Mouse (Mus musculus): ENCODE results near the gene Cry2. TPM values are rescaled to one million over a fixed set of nuclear protein-coding genes. Genes with fewer than 3 reads are reported as not detected.
A peak's percentile ranks its signal among the peaks of the same experiment; 100 is the strongest.

Gene Cry2
- polyA plus RNA-seq, 1 experiment = 8.4 TPM

DNA sequence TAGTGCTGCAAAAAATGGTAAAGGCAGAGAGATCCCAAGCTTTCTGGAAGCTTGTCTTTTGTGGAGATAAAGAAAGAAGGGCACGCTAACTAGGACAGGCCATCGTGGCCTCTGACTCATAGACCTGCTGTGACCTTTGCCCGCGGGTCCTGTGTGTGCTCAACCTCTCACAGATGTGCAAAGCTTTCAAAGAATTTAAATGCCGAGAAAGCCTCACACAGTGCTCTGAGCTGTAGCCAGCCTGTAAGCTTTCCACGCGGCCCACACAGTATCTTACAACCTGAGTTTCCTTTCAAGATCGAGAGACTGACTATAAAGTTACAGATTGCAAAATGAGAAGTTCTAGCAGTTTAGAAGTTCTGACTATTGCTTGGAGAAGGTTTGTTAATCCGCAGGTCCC lies 12.0 kb upstream of the Cry2 start:
- peaks cover 4% of the 10 kb centered on the region; the same call in 1 of the 2 replicates for H3K4me1 ChIP-seq (ENCODE audit: control insufficient read depth, insufficient read depth, insufficient read length)
- DNase-seq (ENCODE audit: low read depth in 1 of 2, low spot score in 2 of 2) = no peak
- no peak overlapping the region for H3K27ac ChIP-seq (ENCODE audit: insufficient read depth, low read length)
- H3K27me3 ChIP-seq (ENCODE audit: control insufficient read depth, insufficient read depth, low read length) = no peaks in the 10 kb centered on the region
- H3K36me3 ChIP-seq (ENCODE audit: control insufficient read depth, insufficient read depth, low read length) = no peaks in the 10 kb centered on the region
- H3K4me3 ChIP-seq (ENCODE audit: extremely low read depth, insufficient read depth, insufficient read length) = no peak overlapping the region
- 67% methylated on average over 9 of the region's 9 CpGs for WGBS
- TF ChIP-seq CTCF (IDR thresholded peaks at IDR 0.05; ENCODE audit: extremely low read depth, insufficient read depth, insufficient read length, insufficient replicate concordance) = no peak
- TF ChIP-seq POLR2A (IDR thresholded peaks at IDR 0.05; ENCODE audit: low read depth, low read length) = no peak

DNA sequence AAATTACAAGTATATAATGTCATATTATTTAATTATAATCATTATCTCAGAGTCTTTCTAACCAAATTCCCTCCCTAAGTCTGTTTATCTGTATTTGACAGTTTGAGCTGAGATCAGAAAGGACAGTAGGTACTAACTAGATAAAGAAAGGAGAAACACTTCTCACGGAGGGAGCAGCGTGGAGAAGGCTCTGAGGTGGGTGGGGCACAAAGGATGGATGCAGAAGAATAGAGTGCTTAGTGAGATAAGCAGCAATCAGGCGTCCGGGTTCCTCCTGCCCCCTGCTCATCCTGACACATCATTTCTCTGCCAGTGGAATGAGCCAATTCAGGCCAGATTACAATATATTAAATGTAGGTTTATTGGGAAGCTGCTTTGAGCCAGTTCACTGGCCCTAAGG lies 10.5 kb upstream of the Cry2 start:
- no peak for DNase-seq (ENCODE audit: low read depth in 1 of 2, low spot score in 2 of 2)
- peaks cover 4% of the 10 kb centered on the region; the same call in 1 of the 2 replicates for H3K4me1 ChIP-seq (ENCODE audit: control insufficient read depth, insufficient read depth, insufficient read length)
- TF ChIP-seq POLR2A (IDR thresholded peaks at IDR 0.05; ENCODE audit: low read depth, low read length) (no peak), CTCF (IDR thresholded peaks at IDR 0.05; ENCODE audit: extremely low read depth, insufficient read depth, insufficient read length, insufficient replicate concordance) (no peak)
- H3K27me3 ChIP-seq (ENCODE audit: control insufficient read depth, insufficient read depth, low read length) = no peaks in the 10 kb centered on the region
- H3K27ac ChIP-seq (ENCODE audit: insufficient read depth, low read length) = no peak overlapping the region
- no peaks in the 10 kb centered on the region for H3K36me3 ChIP-seq (ENCODE audit: control insufficient read depth, insufficient read depth, low read length)
- 82% methylated on average over 4 of the region's 4 CpGs for whole genome bisulfite sequencing
- H3K4me3 ChIP-seq (ENCODE audit: extremely low read depth, insufficient read depth, insufficient read length) = no peak overlapping the region

DNA sequence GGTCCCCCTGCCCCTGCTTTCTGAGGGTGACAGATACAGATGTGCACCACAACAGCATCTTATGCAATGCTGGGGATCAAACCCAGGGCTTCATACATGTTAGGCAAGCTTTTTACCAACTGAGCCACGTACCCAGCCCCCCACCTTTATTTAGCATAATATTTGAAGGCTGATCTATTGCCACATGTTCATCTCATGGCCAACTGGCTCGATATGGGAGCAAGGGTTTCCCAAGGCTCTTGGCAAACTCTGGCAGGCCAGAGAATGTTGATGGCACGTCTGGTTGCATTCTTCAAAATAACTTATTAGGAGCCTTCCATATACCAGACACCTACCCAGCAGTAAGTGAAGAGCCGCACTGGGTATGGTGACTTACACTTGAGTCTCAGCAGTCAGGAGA lies 9.5 kb upstream of the Cry2 start:
- no peaks in the 10 kb centered on the region for H3K27me3 ChIP-seq (ENCODE audit: control insufficient read depth, insufficient read depth, low read length)
- H3K4me3 ChIP-seq (ENCODE audit: extremely low read depth, insufficient read depth, insufficient read length) = no peak overlapping the region
- no peaks in the 10 kb centered on the region for H3K36me3 ChIP-seq (ENCODE audit: control insufficient read depth, insufficient read depth, low read length)
- DNase-seq (ENCODE audit: low read depth in 1 of 2, low spot score in 2 of 2) = no peak
- no peak overlapping the region for H3K27ac ChIP-seq (ENCODE audit: insufficient read depth, low read length)
- no peak for TF ChIP-seq CTCF (IDR thresholded peaks at IDR 0.05; ENCODE audit: extremely low read depth, insufficient read depth, insufficient read length, insufficient replicate concordance)
- no peak for TF ChIP-seq POLR2A (IDR thresholded peaks at IDR 0.05; ENCODE audit: low read depth, low read length)
- WGBS = 87% methylated on average over 4 of the region's 4 CpGs
- H3K4me1 ChIP-seq (ENCODE audit: control insufficient read depth, insufficient read depth, insufficient read length) = peaks cover 4% of the 10 kb centered on the region; the same call in 1 of the 2 replicates

DNA sequence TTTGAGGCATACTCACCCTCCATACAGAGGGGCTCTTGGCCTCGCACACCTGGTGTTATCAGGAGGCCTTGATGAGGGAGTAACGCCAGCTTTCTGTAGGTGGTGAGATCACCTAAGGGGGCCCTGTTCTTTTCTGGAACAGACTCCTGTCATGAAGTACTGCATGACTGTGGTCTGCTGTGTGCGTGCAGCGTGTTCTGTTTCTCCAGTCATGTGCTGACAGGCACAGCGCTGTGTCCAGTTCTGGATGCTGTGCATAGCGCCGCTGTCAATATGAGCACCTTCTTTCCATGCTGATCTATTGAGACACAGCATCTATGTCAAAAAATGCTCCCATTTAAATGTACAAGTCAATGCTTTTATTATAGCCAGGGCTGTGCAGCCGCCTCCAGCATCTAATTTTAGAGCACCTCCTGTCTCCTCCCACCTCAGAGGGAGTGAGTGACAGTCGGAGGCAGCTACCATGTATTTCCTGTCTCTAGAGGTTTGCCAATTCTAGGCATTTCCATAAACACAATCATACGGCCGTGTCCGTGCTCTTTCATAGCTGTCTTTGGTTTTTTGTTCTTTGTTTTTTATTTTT lies 8.7 kb upstream of the Cry2 start:
- Histone ChIP-seq H3K27me3 (ENCODE audit: control insufficient read depth, insufficient read depth, low read length) (no peaks in the 10 kb centered on the region), H3K36me3 (ENCODE audit: control insufficient read depth, insufficient read depth, low read length) (no peaks in the 10 kb centered on the region), H3K4me3 (ENCODE audit: extremely low read depth, insufficient read depth, insufficient read length) (no peak overlapping the region), H3K27ac (ENCODE audit: insufficient read depth, low read length) (no peak overlapping the region), H3K4me1 (ENCODE audit: control insufficient read depth, insufficient read depth, insufficient read length) (peaks cover 4% of the 10 kb centered on the region; the same call in 1 of the 2 replicates)
- TF ChIP-seq CTCF (IDR thresholded peaks at IDR 0.05; ENCODE audit: extremely low read depth, insufficient read depth, insufficient read length, insufficient replicate concordance) (no peak), POLR2A (IDR thresholded peaks at IDR 0.05; ENCODE audit: low read depth, low read length) (no peak)
- 43% methylated on average over 12 of the region's 12 CpGs for WGBS
- no peak for DNase-seq (ENCODE audit: low read depth in 1 of 2, low spot score in 2 of 2)

DNA sequence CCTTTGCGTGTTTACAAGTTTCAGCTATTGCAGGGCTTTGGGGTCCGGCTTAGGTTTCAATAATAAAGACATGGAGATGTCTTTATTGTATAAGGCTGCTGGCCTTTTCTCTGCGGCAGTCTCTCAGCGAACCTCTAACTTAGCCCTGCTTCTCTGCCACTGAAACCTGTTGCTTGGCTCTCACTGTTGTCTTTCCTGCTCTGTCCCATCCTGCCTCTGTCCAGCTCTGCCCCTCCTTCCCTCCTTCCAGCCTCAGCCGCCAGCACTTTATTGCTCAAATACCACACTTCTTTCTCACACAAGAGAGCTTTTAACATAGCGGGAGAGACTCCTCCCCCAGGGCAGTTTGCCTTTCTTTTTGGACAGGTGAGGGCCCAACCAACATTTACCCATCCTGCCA lies 6.6 kb upstream of the Cry2 start:
- H3K4me1 ChIP-seq (ENCODE audit: control insufficient read depth, insufficient read depth, insufficient read length) = peaks cover 4% of the 10 kb centered on the region; the same call in 1 of the 2 replicates
- WGBS = 96% methylated on average over 6 of the region's 6 CpGs
- DNase-seq (ENCODE audit: low read depth in 1 of 2, low spot score in 2 of 2) = no peak

DNA sequence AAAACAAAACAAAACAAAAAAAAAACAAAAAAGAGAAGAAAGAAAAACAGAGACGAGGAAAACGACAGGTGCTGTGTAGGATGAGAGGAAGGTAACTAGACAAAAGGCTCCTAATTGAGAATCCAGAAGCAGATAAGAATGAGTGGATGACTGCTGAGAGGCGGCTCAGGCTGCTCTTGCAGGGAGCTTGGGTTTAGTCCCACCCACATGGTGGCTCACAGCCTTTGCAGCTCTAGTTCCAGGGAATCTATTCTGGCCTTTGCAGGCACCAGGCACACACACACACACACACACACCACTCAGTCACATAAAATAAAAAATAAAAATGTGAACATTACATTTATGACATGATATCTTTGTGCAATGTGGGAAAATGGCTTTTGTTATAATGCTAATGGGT lies 4.7 kb upstream of the Cry2 start:
- H3K4me3 ChIP-seq (ENCODE audit: extremely low read depth, insufficient read depth, insufficient read length) = no peak overlapping the region
- no peak for DNase-seq (ENCODE audit: low read depth in 1 of 2, low spot score in 2 of 2)
- no peaks in the 10 kb centered on the region for H3K27me3 ChIP-seq (ENCODE audit: control insufficient read depth, insufficient read depth, low read length)
- H3K36me3 ChIP-seq (ENCODE audit: control insufficient read depth, insufficient read depth, low read length) = no peaks in the 10 kb centered on the region
- H3K27ac ChIP-seq (ENCODE audit: insufficient read depth, low read length) = no peak overlapping the region
- TF ChIP-seq POLR2A (IDR thresholded peaks at IDR 0.05; ENCODE audit: low read depth, low read length) = no peak
- no peak for TF ChIP-seq CTCF (IDR thresholded peaks at IDR 0.05; ENCODE audit: extremely low read depth, insufficient read depth, insufficient read length, insufficient replicate concordance)
- peaks cover 4% of the 10 kb centered on the region; the same call in 1 of the 2 replicates for H3K4me1 ChIP-seq (ENCODE audit: control insufficient read depth, insufficient read depth, insufficient read length)
- WGBS = 79% methylated on average over 3 of the region's 3 CpGs

More for the DNA sequence above, 6.6 kb upstream of the Cry2 start:
- TF ChIP-seq CTCF (IDR thresholded peaks at IDR 0.05; ENCODE audit: extremely low read depth, insufficient read depth, insufficient read length, insufficient replicate concordance) = no peak
- H3K27ac ChIP-seq (ENCODE audit: insufficient read depth, low read length) = no peak overlapping the region
- no peaks in the 10 kb centered on the region for H3K36me3 ChIP-seq (ENCODE audit: control insufficient read depth, insufficient read depth, low read length)
- H3K27me3 ChIP-seq (ENCODE audit: control insufficient read depth, insufficient read depth, low read length) = no peaks in the 10 kb centered on the region
- no peak overlapping the region for H3K4me3 ChIP-seq (ENCODE audit: extremely low read depth, insufficient read depth, insufficient read length)

DNA sequence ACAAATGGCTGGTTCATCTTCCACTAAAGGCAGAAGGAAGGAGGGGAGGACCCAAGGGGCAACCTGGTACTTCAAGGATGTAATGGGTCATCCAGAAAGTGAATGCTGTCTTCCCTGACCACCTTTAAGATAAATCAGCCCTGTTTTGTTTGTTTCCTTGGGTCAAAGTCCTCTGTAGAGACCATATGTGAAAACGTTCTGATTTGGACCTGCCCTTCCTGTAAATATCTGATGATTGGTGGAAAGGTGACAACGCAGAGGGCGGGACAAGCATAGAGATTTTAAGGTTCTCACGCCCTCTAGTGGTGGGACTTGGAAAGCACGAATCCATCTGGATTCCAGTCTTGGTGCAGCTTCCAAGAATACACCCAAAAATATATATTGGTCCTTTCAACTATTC lies 4.0 kb upstream of the Cry2 start:
- TF ChIP-seq CTCF (IDR thresholded peaks at IDR 0.05; ENCODE audit: extremely low read depth, insufficient read depth, insufficient read length, insufficient replicate concordance) (peak; percentile 50; the same call in 1 of the 2 replicates), POLR2A (IDR thresholded peaks at IDR 0.05; ENCODE audit: low read depth, low read length) (no peak)
- DNase-seq (ENCODE audit: low read depth in 1 of 2, low spot score in 2 of 2) = peak; percentile 59 to 61
- 3% methylated on average over 5 of the region's 5 CpGs for WGBS
- Histone ChIP-seq H3K4me3 (ENCODE audit: extremely low read depth, insufficient read depth, insufficient read length) (no peak overlapping the region; the same call in 1 of the 2 replicates), H3K36me3 (ENCODE audit: control insufficient read depth, insufficient read depth, low read length) (no peaks in the 10 kb centered on the region), H3K27me3 (ENCODE audit: control insufficient read depth, insufficient read depth, low read length) (no peaks in the 10 kb centered on the region), H3K4me1 (ENCODE audit: control insufficient read depth, insufficient read depth, insufficient read length) (peaks cover 4% of the 10 kb centered on the region; the same call in 1 of the 2 replicates), H3K27ac (ENCODE audit: insufficient read depth, low read length) (no peak overlapping the region)

All from spleen, adult 2 months (tissue).